In genomic region chr4:32886479-32886878, GRCm38 (mm10) we compare ENCODE assay signal across 21 mouse cellular contexts.
DNase-seq lines count a peak whose midpoint lies in the region; ATAC-seq and TF ChIP-seq lines count a peak whose summit lies in the region.
"Had no signal": no experiment of that assay in that cellular context is flagged by ENCODE, and none has a peak within 500 bp of the region (broad histone marks: within the 10 kb centered on the region; RNA-seq: fewer than 3 reads in every experiment).

No protein-coding gene starts in this region.

- TF ChIP-seq CTCF in MEL (IDR thresholded peaks at IDR 0.05 in 2 of 3, conservative IDR thresholded peaks at IDR 0.05 in 1 of 3; ENCODE audit: control insufficient read depth in 1 of 3, insufficient read depth in 1 of 3, low read depth in 2 of 3, low read length in 3 of 3, poor library complexity in 1 of 3, severe bottlenecking in 1 of 3) = no peak

- no peaks in the 10 kb centered on the region for H3K79me2 ChIP-seq in MEL (ENCODE audit: control insufficient read depth, insufficient read depth, low read length, poor library complexity)

- H3K4me2 ChIP-seq in midbrain, embryonic 13.5 days (replicated peaks) = no peak overlapping the region
- H3K4me2 ChIP-seq: embryonic facial prominence, embryonic 13.5 days; embryonic facial prominence, embryonic 15.5 days; forebrain, embryonic 13.5 days; forebrain, embryonic 15.5 days had no signal

- H3K27me3 ChIP-seq in MEL (ENCODE audit: control insufficient read depth in 1 of 2, insufficient read depth in 2 of 2, low read length in 2 of 2) = no peaks in the 10 kb centered on the region
- H3K27me3 ChIP-seq in midbrain, embryonic 13.5 days = no peaks in the 10 kb centered on the region
- H3K27me3 ChIP-seq: embryonic facial prominence, embryonic 13.5 days; embryonic facial prominence, embryonic 15.5 days; forebrain, embryonic 13.5 days; forebrain, embryonic 15.5 days; Patski had no signal

- DNase-seq in 416B (ENCODE audit: low read depth) (peak; percentile 49), MEL (ENCODE audit: low read depth, low spot score) (peak; percentile 50)
- DNase-seq in layer of hippocampus, adult 11-12 months (ENCODE audit: low spot score) = no peak
- DNase-seq: adrenal gland, adult 8-10 months; adrenal gland, postnatal 14 days; adrenal gland, postnatal 36 days; cerebellum, adult 11-12 months; cerebellum, adult 2 months; cerebellum, adult 9-10 months; cerebellum, postnatal 10 days; cerebellum, postnatal 25 days; embryo, embryonic 11 days had no signal

- H3K4me1 ChIP-seq in MEL (ENCODE audit: control insufficient read depth in 1 of 2, insufficient read depth in 2 of 2, low read length in 2 of 2) = no peaks in the 10 kb centered on the region
- peaks cover 25% of the 10 kb centered on the region for H3K4me1 ChIP-seq in midbrain, embryonic 13.5 days (replicated peaks)

- H3K4me3 ChIP-seq in MEL (ENCODE audit: control insufficient read depth in 1 of 2, insufficient read depth in 1 of 2, low read depth in 2 of 2, low read length in 2 of 2) = no peak overlapping the region
- H3K4me3 ChIP-seq in midbrain, embryonic 13.5 days (replicated peaks) = no peak overlapping the region
- H3K4me3 ChIP-seq: embryonic facial prominence, embryonic 13.5 days; embryonic facial prominence, embryonic 15.5 days; forebrain, embryonic 13.5 days; forebrain, embryonic 15.5 days had no signal

- no peaks in the 10 kb centered on the region for H3K36me3 ChIP-seq in MEL (ENCODE audit: control insufficient read depth in 1 of 2, insufficient read depth in 2 of 2, low read length in 2 of 2)
- H3K36me3 ChIP-seq in midbrain, embryonic 13.5 days = peaks cover 7% of the 10 kb centered on the region
- H3K36me3 ChIP-seq: embryonic facial prominence, embryonic 13.5 days; embryonic facial prominence, embryonic 15.5 days; forebrain, embryonic 15.5 days had no signal

- 95% methylated on average over 3 of the region's 3 CpGs for WGBS in midbrain, embryonic 13.5 days

- H3K9me3 ChIP-seq in MEL (replicated peaks; ENCODE audit: insufficient read depth, low read length) = no peaks in the 10 kb centered on the region
- no peaks in the 10 kb centered on the region for H3K9me3 ChIP-seq in midbrain, embryonic 13.5 days
- H3K9me3 ChIP-seq: embryonic facial prominence, embryonic 13.5 days; embryonic facial prominence, embryonic 15.5 days; forebrain, embryonic 13.5 days; forebrain, embryonic 15.5 days had no signal

- TF ChIP-seq EP300 in MEL (IDR thresholded peaks at IDR 0.05; ENCODE audit: low read depth in 1 of 2, low read length in 2 of 2) = peak; percentile 55 to 66

- peak; percentile 75 for ATAC-seq in megakaryocyte progenitor cell, adult 5-6 weeks (replicated peaks; ENCODE audit: poor library complexity)
- no peak for ATAC-seq in midbrain, embryonic 13.5 days
- ATAC-seq in erythroblast, adult 5-6 weeks (replicated peaks; ENCODE audit: low FRiP score, poor library complexity, severe bottlenecking) = no peak
- ATAC-seq: activated CD4-positive, CD25-positive, alpha-beta regulatory T cell, adult 4 months; forebrain, embryonic 13.5 days; forebrain, embryonic 15.5 days; Patski had no signal

- no peak overlapping the region for H3K9ac ChIP-seq in MEL (ENCODE audit: control insufficient read depth, low read depth, low read length, poor library complexity, severe bottlenecking)
- no peak overlapping the region for H3K9ac ChIP-seq in midbrain, embryonic 13.5 days (replicated peaks)
- H3K9ac ChIP-seq: embryonic facial prominence, embryonic 13.5 days; embryonic facial prominence, embryonic 15.5 days; forebrain, embryonic 13.5 days; forebrain, embryonic 15.5 days had no signal

- H3K27ac ChIP-seq in MEL (ENCODE audit: control insufficient read depth, low read depth, low read length) = no peak overlapping the region
- no peak overlapping the region for H3K27ac ChIP-seq in midbrain, embryonic 13.5 days
- H3K27ac ChIP-seq: embryonic facial prominence, embryonic 13.5 days; embryonic facial prominence, embryonic 15.5 days; forebrain, embryonic 13.5 days; forebrain, embryonic 15.5 days had no signal

- TF ChIP-seq RAD21 in MEL (IDR thresholded peaks at IDR 0.05; ENCODE audit: low read depth, low read length) = no peak

- no peak for TF ChIP-seq POLR2A in MEL (IDR thresholded peaks at IDR 0.05; ENCODE audit: control insufficient read depth in 1 of 2, insufficient read depth in 1 of 2, low read depth in 1 of 2, low read length in 2 of 2, poor library complexity in 1 of 2)

TF ChIP-seq in MEL, 35 proteins besides CTCF, POLR2A, EP300 and RAD21:
- TF ChIP-seq NELFE (IDR thresholded peaks at IDR 0.05; ENCODE audit: low read depth, low read length) = no peak
- TF ChIP-seq TCF12 (IDR thresholded peaks at IDR 0.05; ENCODE audit: low read depth, low read length) = peak; percentile 73
- no peak for TF ChIP-seq HCFC1 (IDR thresholded peaks at IDR 0.05; ENCODE audit: low read depth, low read length)
- no peak for TF ChIP-seq MYB (IDR thresholded peaks at IDR 0.05; ENCODE audit: low read depth, low read length)
- TF ChIP-seq UBTF (IDR thresholded peaks at IDR 0.05; ENCODE audit: borderline replicate concordance, insufficient read depth, low read depth, low read length) = no peak
- no peak for TF ChIP-seq MAFK (IDR thresholded peaks at IDR 0.05; ENCODE audit: borderline replicate concordance, low read depth, low read length)
- TF ChIP-seq SIN3A (IDR thresholded peaks at IDR 0.05; ENCODE audit: low read length) = no peak
- no peak for TF ChIP-seq MAZ (IDR thresholded peaks at IDR 0.05; ENCODE audit: low read depth, low read length)
- no peak for TF ChIP-seq ZC3H11A (IDR thresholded peaks at IDR 0.05; ENCODE audit: low read depth, low read length)
- no peak for TF ChIP-seq JUND (IDR thresholded peaks at IDR 0.05; ENCODE audit: low read depth, low read length)
- no peak for TF ChIP-seq ELF1 (IDR thresholded peaks at IDR 0.05; ENCODE audit: low read depth, low read length)
- TF ChIP-seq POLR2AphosphoS2 (IDR thresholded peaks at IDR 0.05; ENCODE audit: low read length) = no peak
- no peak for TF ChIP-seq MXI1 (IDR thresholded peaks at IDR 0.05; ENCODE audit: low read depth, low read length)
- no peak for TF ChIP-seq USF1 (IDR thresholded peaks at IDR 0.05; ENCODE audit: low read depth, low read length)
- no peak for TF ChIP-seq NRF1 (IDR thresholded peaks at IDR 0.05; ENCODE audit: insufficient read depth, low read depth, low read length, poor library complexity, severe bottlenecking)
- no peak for TF ChIP-seq POLR2AphosphoS5 (IDR thresholded peaks at IDR 0.05; ENCODE audit: borderline replicate concordance, low read depth, low read length)
- TF ChIP-seq MAX (IDR thresholded peaks at IDR 0.05; ENCODE audit: low read length) = no peak
- TF ChIP-seq RCOR1 (IDR thresholded peaks at IDR 0.05; ENCODE audit: low read depth, low read length) = peak; percentile 76
- TF ChIP-seq BHLHE40 (IDR thresholded peaks at IDR 0.05; ENCODE audit: borderline replicate concordance, low read depth, low read length) = no peak
- no peak for TF ChIP-seq GABPA (IDR thresholded peaks at IDR 0.05; ENCODE audit: low read depth, low read length)
- no peak for TF ChIP-seq USF2 (IDR thresholded peaks at IDR 0.05; ENCODE audit: borderline replicate concordance in 1 of 2, insufficient read depth in 1 of 2, low read depth in 1 of 2, low read length in 2 of 2)
- peak; percentile 16; the same call in 1 of the 2 replicates for TF ChIP-seq ETS1 (IDR thresholded peaks at IDR 0.05; ENCODE audit: low read depth, low read length)
- TF ChIP-seq TAL1 (IDR thresholded peaks at IDR 0.05; ENCODE audit: low read length) = peak; percentile 50
- TF ChIP-seq GATA1 (IDR thresholded peaks at IDR 0.05; ENCODE audit: low read depth, low read length) = peak; percentile 65
- TF ChIP-seq CHD2 (IDR thresholded peaks at IDR 0.05; ENCODE audit: low read length) = no peak
